24 mouse cellular contexts compared by ENCODE assay signal in the genomic region with DNA sequence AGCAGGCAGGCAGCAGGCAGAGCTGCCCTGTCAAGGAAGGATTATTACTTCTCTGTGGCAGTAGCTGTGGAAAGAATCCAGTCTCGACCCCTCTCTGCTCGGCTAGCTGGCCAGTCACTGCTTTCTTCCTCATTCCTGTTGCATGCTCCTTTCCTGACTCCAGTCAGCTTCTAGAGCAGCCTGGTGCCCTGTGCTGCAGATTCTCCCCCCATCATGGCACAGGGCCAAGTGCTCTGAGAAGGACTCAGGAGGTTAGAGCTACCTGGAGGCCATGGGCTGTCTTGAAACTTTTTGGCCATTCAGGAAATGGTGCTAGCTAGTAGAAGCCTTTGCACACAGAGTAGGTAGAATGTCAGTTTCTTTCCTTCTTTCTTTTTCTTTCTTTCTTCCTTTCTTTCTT. TPM values are rescaled to one million over a fixed set of nuclear protein-coding genes. Genes with fewer than 3 reads are reported as not detected.
DNase-seq lines count a peak whose midpoint lies in the region; ATAC-seq and TF ChIP-seq lines count a peak whose summit lies in the region.
"Had no signal": no experiment of that assay in that cellular context is flagged by ENCODE, and none has a peak within 500 bp of the region (broad histone marks: within the 10 kb centered on the region; RNA-seq: fewer than 3 reads in every experiment).

No protein-coding gene starts in this region.

- H3K4me2 ChIP-seq in heart, embryonic 12.5 days = no peak overlapping the region
- no peak overlapping the region for H3K4me2 ChIP-seq in lung, embryonic 16.5 days (ENCODE audit: low read depth, low read length)
- no peak overlapping the region for H3K4me2 ChIP-seq in stomach, postnatal 0 days (replicated peaks; ENCODE audit: low read depth)
- H3K4me2 ChIP-seq: embryonic facial prominence, embryonic 13.5 days; forebrain, embryonic 13.5 days; hindbrain, embryonic 15.5 days; limb, embryonic 13.5 days; liver, embryonic 13.5 days; lung, embryonic 15.5 days; midbrain, embryonic 13.5 days; neural tube, embryonic 13.5 days had no signal

- H3K27ac ChIP-seq in heart, embryonic 12.5 days (ENCODE audit: poor library complexity, severe bottlenecking) = 0 out of 2 replicates have a peak overlapping the region, but pooled peaks have one; percentile 15
- H3K27ac ChIP-seq in lung, embryonic 16.5 days (ENCODE audit: low read length) = no peak overlapping the region
- H3K27ac ChIP-seq in stomach, postnatal 0 days (replicated peaks) = no peak overlapping the region
- H3K27ac ChIP-seq: embryonic facial prominence, embryonic 13.5 days; forebrain, embryonic 13.5 days; hindbrain, embryonic 15.5 days; limb, embryonic 13.5 days; liver, embryonic 13.5 days; lung, embryonic 15.5 days; midbrain, embryonic 13.5 days; neural tube, embryonic 13.5 days had no signal

- TF ChIP-seq CTCF in stomach, postnatal 0 days (IDR thresholded peaks at IDR 0.05; ENCODE audit: low read depth) = no peak

- H3K9me3 ChIP-seq in heart, embryonic 12.5 days (replicated peaks) = no peaks in the 10 kb centered on the region
- H3K9me3 ChIP-seq in lung, embryonic 16.5 days (ENCODE audit: control insufficient read depth, low read length) = no peaks in the 10 kb centered on the region
- H3K9me3 ChIP-seq in stomach, postnatal 0 days (ENCODE audit: control insufficient read depth, low read length) = no peaks in the 10 kb centered on the region
- H3K9me3 ChIP-seq: embryonic facial prominence, embryonic 13.5 days; forebrain, embryonic 13.5 days; hindbrain, embryonic 15.5 days; limb, embryonic 13.5 days; liver, embryonic 13.5 days; lung, embryonic 15.5 days; megakaryocyte, embryonic 14.5 days; midbrain, embryonic 13.5 days; neural tube, embryonic 13.5 days had no signal

- 44% methylated on average over 2 of the region's 2 CpGs for WGBS in heart, embryonic 12.5 days
- 58% methylated on average over 2 of the region's 2 CpGs for WGBS in lung, embryonic 16.5 days
- WGBS in stomach, postnatal 0 days = 69% methylated on average over 2 of the region's 2 CpGs

- intact Hi-C loops in heart, postnatal 14 days (cut with DNase I) = loop anchor here (10.0 kb wide), 1 partner anchor 305 kb away; no protein-coding TSS in a partner anchor

- H3K27me3 ChIP-seq in heart, embryonic 12.5 days (replicated peaks) = no peaks in the 10 kb centered on the region
- no peaks in the 10 kb centered on the region for H3K27me3 ChIP-seq in lung, embryonic 16.5 days (ENCODE audit: control insufficient read depth, insufficient read depth, low read depth, low read length)
- no peaks in the 10 kb centered on the region for H3K27me3 ChIP-seq in stomach, postnatal 0 days (ENCODE audit: control insufficient read depth, insufficient read depth, low read length)
- H3K27me3 ChIP-seq: embryonic facial prominence, embryonic 13.5 days; forebrain, embryonic 13.5 days; hindbrain, embryonic 15.5 days; limb, embryonic 13.5 days; liver, embryonic 13.5 days; lung, embryonic 15.5 days; megakaryocyte, embryonic 14.5 days; midbrain, embryonic 13.5 days; neural tube, embryonic 13.5 days had no signal

- no peak overlapping the region for H3K4me3 ChIP-seq in heart, embryonic 12.5 days
- H3K4me3 ChIP-seq in lung, embryonic 16.5 days (ENCODE audit: low read length) = no peak overlapping the region
- no peak overlapping the region for H3K4me3 ChIP-seq in stomach, postnatal 0 days (ENCODE audit: low read depth, low read length)
- H3K4me3 ChIP-seq: embryonic facial prominence, embryonic 13.5 days; erythroblast, embryonic 14.5 days; forebrain, embryonic 13.5 days; hindbrain, embryonic 15.5 days; limb, embryonic 13.5 days; liver, embryonic 13.5 days; lung, embryonic 15.5 days; megakaryocyte, embryonic 14.5 days; midbrain, embryonic 13.5 days; neural tube, embryonic 13.5 days had no signal

- H3K36me3 ChIP-seq in heart, embryonic 12.5 days = peaks cover 87% of the 10 kb centered on the region
- peaks cover 49% of the 10 kb centered on the region for H3K36me3 ChIP-seq in lung, embryonic 16.5 days (ENCODE audit: control insufficient read depth, insufficient read depth, low read length)
- H3K36me3 ChIP-seq in stomach, postnatal 0 days (ENCODE audit: control insufficient read depth, insufficient read depth, low read length) = peaks cover 46% of the 10 kb centered on the region

- ATAC-seq in heart, embryonic 12.5 days (ENCODE audit: insufficient number of reproducible peaks, low FRiP score) = no peak
- ATAC-seq in lung, embryonic 16.5 days (ENCODE audit: low read depth) = peak; percentile 45
- ATAC-seq in stomach, postnatal 0 days (ENCODE audit: low FRiP score, low TSS enrichment) = no peak
- no peak for ATAC-seq in CD4-positive, CD25-positive, alpha-beta regulatory T cell, adult 4 months
- ATAC-seq: forebrain, embryonic 13.5 days; midbrain, embryonic 13.5 days had no signal

- 0 out of 2 replicates have a peak overlapping the region, but pooled peaks have one; percentile 11 for H3K9ac ChIP-seq in heart, embryonic 12.5 days
- no peak overlapping the region for H3K9ac ChIP-seq in lung, embryonic 16.5 days (ENCODE audit: low read length)
- no peak overlapping the region for H3K9ac ChIP-seq in stomach, postnatal 0 days (ENCODE audit: low read length)
- H3K9ac ChIP-seq: embryonic facial prominence, embryonic 13.5 days; forebrain, embryonic 13.5 days; hindbrain, embryonic 15.5 days; limb, embryonic 13.5 days; liver, embryonic 13.5 days; lung, embryonic 15.5 days; midbrain, embryonic 13.5 days; neural tube, embryonic 13.5 days had no signal

- TF ChIP-seq EP300 in stomach, postnatal 0 days (optimal IDR thresholded peaks at IDR 0.05) = no peak

- no peak for DNase-seq in heart, postnatal 14 days
- no peak for DNase-seq in lung, adult 18-20 months
- DNase-seq in kidney, postnatal 10 days = peak; percentile 58
- DNase-seq in stomach, postnatal 0 days (ENCODE audit: low spot score) = peak; percentile 28
- DNase-seq: adrenal gland, adult 8-10 months; B cell, adult 2 months; cerebellum, adult 18-20 months; cerebellum, postnatal 36 days; embryo, embryonic 11 days; layer of hippocampus, adult 9-11 months; liver, embryonic 13.5 days; thymus, postnatal 14 days had no signal

- H3K4me1 ChIP-seq in heart, embryonic 12.5 days (replicated peaks) = no peaks in the 10 kb centered on the region
- no peaks in the 10 kb centered on the region for H3K4me1 ChIP-seq in lung, embryonic 16.5 days (replicated peaks; ENCODE audit: control insufficient read depth, insufficient read depth, low read length)
- no peaks in the 10 kb centered on the region for H3K4me1 ChIP-seq in stomach, postnatal 0 days (replicated peaks; ENCODE audit: control insufficient read depth, insufficient read depth)
- H3K4me1 ChIP-seq: embryonic facial prominence, embryonic 13.5 days; forebrain, embryonic 13.5 days; hindbrain, embryonic 15.5 days; limb, embryonic 13.5 days; liver, embryonic 13.5 days; lung, embryonic 15.5 days; megakaryocyte, embryonic 14.5 days; midbrain, embryonic 13.5 days; neural tube, embryonic 13.5 days had no signal

RNA-seq across cellular contexts. Expression of gene Alpk3, which starts 17.7 kb away (rescaled TPM):
- 30.2 and 30.4 TPM in 2 replicates for polyA plus RNA-seq in heart, embryonic 12.5 days (2016; fragmentation: Nextera tagmentation; extraction: Ambion mirVana)
- total RNA-seq in heart, postnatal 14 days (2021) = 10 to 100 TPM; 81.4 to 86.0 TPM
- 0.97 TPM in 2 replicates for polyA plus RNA-seq in lung, embryonic 16.5 days (2015; fragmentation: Nextera tagmentation; extraction: Ambion mirVana)
- polyA plus RNA-seq in stomach, postnatal 0 days (2015; fragmentation: Nextera tagmentation; extraction: Ambion mirVana) = 0.11 and 0.15 TPM in 2 replicates
- under 1 TPM; 0.29 to 0.46 TPM for polyA plus RNA-seq in CD4-positive, CD25-positive, alpha-beta regulatory T cell, adult 4 months (2017; shearing (Covaris generic))
- polyA plus RNA-seq: forebrain, embryonic 13.5 days had no signal

RNA-seq across cellular contexts. Expression of gene Zfp592, which starts 46.2 kb away (rescaled TPM):
- polyA plus RNA-seq in heart, embryonic 12.5 days (2016; fragmentation: Nextera tagmentation; extraction: Ambion mirVana) = 15.2 and 18.1 TPM in 2 replicates
- total RNA-seq in heart, postnatal 14 days (2021) = 10 to 100 TPM; 21.5 to 22.1 TPM
- polyA plus RNA-seq in lung, embryonic 16.5 days (2015; fragmentation: Nextera tagmentation; extraction: Ambion mirVana) = 13.5 and 15.3 TPM in 2 replicates
- polyA plus RNA-seq in stomach, postnatal 0 days (2015; fragmentation: Nextera tagmentation; extraction: Ambion mirVana) = 3.0 and 4.6 TPM in 2 replicates
- polyA plus RNA-seq in CD4-positive, CD25-positive, alpha-beta regulatory T cell, adult 4 months (2017; shearing (Covaris generic)) = 10 to 100 TPM; 18.8 to 19.9 TPM

Comparison
In these comparisons a context has a peak if more than half of its experiments do, and no peak if none do; other contexts are left out.
1. DNase-seq: peak in kidney, postnatal 10 days (single experiment) and stomach, postnatal 0 days (single experiment); none in heart, postnatal 14 days (0 of 2) and lung, adult 18-20 months (0 of 2).
2. RNA of gene Alpk3, which starts 17.7 kb away (polyA plus RNA-seq): 30.2 to 30.4 TPM in heart, embryonic 12.5 days; 0.97 TPM in lung, embryonic 16.5 days, 0.29 to 0.46 TPM in CD4-positive, CD25-positive, alpha-beta regulatory T cell, adult 4 months and 0.11 to 0.15 TPM in stomach, postnatal 0 days; every median in the first group is over 10 times any median in the second.